ENCODE assay signal across 8 mouse cellular contexts in the genomic region with DNA sequence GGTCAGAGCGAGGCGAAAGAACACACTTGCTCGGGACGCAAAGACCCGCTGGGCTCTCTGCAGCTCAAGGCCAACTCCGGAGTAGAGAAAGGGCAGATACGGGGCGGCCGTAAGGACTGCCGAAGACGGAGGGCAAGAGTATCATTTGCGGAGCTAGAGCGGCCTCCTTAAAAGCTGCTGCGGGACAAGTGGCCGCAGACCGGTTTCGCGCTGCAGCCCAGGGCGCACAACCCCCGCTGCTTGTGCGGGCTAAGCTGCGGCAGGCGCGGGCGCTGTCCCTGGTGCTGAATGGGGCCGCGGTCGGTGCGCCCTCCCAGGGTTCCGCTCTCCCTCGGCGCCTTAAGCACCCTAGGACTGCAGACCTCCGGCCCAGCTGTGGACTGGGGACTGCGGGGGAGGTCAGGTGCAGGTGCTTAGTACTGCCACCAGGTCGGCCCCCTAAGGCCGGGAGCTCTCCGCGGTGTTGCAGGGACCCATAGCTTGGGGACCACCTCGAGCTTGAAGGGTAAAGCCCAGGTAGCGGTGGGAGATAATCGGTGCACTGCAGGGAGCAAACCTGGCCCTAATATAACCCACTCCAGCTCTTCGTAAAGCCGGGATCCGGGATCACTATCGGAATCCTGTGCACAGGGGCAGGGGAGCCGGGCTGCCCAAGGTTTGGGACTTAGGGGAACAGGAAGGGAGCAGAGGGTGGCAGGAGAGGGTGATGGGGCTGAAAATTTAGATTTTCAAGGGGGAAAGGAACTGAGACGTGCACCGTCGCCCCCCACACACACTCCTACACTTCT. TPM values are rescaled to one million over a fixed set of nuclear protein-coding genes. Genes with fewer than 3 reads are reported as not detected.
A peak's percentile ranks its signal among the peaks of the same experiment; 100 is the strongest.
DNase-seq lines count a peak whose midpoint lies in the region; ATAC-seq and TF ChIP-seq lines count a peak whose summit lies in the region.

No protein-coding gene starts in this region.

- peak overlapping the region; percentile 95 for H3K4me2 ChIP-seq in embryonic facial prominence, embryonic 14.5 days (ENCODE audit: low read depth, low read length)
- H3K4me2 ChIP-seq in heart, embryonic 16.5 days (ENCODE audit: low read depth, low read length): peak overlapping the region; percentile 86
- H3K4me2 ChIP-seq in lung, postnatal 0 days (replicated peaks; ENCODE audit: low read depth, low read length): 0 out of 2 replicates have a peak overlapping the region, but pooled peaks have one; percentile 27

- no peak overlapping the region for H3K27ac ChIP-seq in embryonic facial prominence, embryonic 14.5 days (replicated peaks; ENCODE audit: low read depth, low read length)
- no peak overlapping the region for H3K27ac ChIP-seq in heart, embryonic 16.5 days (ENCODE audit: low read length)
- no peak overlapping the region for H3K27ac ChIP-seq in lung, postnatal 0 days (ENCODE audit: low read length)

- H3K4me1 ChIP-seq in embryonic facial prominence, embryonic 14.5 days (ENCODE audit: control insufficient read depth, insufficient read depth, low read length): peaks cover 17% of the 10 kb centered on the region
- peaks cover 17% of the 10 kb centered on the region for H3K4me1 ChIP-seq in heart, embryonic 16.5 days (ENCODE audit: control insufficient read depth, insufficient read depth, low read length)
- 0 out of 2 replicates have a peak, but pooled peaks cover 5% of the 10 kb centered on the region for H3K4me1 ChIP-seq in lung, postnatal 0 days (ENCODE audit: insufficient read depth, low read depth, low read length)

- H3K27me3 ChIP-seq in embryonic facial prominence, embryonic 14.5 days (replicated peaks; ENCODE audit: control insufficient read depth, insufficient read depth, low read length): peaks cover 84% of the 10 kb centered on the region
- peaks cover 58% of the 10 kb centered on the region for H3K27me3 ChIP-seq in heart, embryonic 16.5 days (ENCODE audit: control insufficient read depth, insufficient read depth, low read length)
- peaks cover 46% of the 10 kb centered on the region for H3K27me3 ChIP-seq in lung, postnatal 0 days (replicated peaks; ENCODE audit: insufficient read depth, low read length)

- peak overlapping the region; percentile 49 for H3K4me3 ChIP-seq in embryonic facial prominence, embryonic 14.5 days (ENCODE audit: low read depth, low read length)
- peak overlapping the region; percentile 50 for H3K4me3 ChIP-seq in heart, embryonic 16.5 days (ENCODE audit: low read length)
- H3K4me3 ChIP-seq in lung, postnatal 0 days (ENCODE audit: low read depth, low read length): peak overlapping the region; percentile 20; the same call in 1 of the 2 replicates

- peak; percentile 60; the same call in 1 of the 2 replicates for ATAC-seq in embryonic facial prominence, embryonic 14.5 days (ENCODE audit: low read depth)
- peak; percentile 62 for ATAC-seq in heart, embryonic 16.5 days (replicated peaks; ENCODE audit: extremely low read depth, insufficient read depth, low FRiP score)
- ATAC-seq in lung, postnatal 0 days: peak; percentile 80
- ATAC-seq in inflammation-experienced regulatory T-cells, adult 6 months: no peak

- WGBS in embryonic facial prominence, embryonic 14.5 days: 1% methylated on average over 29 of the region's 49 CpGs
- WGBS in heart, embryonic 16.5 days: under 1% methylated on average over 49 of the region's 49 CpGs
- 1% methylated on average over 46 of the region's 49 CpGs for WGBS in lung, postnatal 0 days

- no peaks in the 10 kb centered on the region for H3K36me3 ChIP-seq in embryonic facial prominence, embryonic 14.5 days (ENCODE audit: control insufficient read depth, insufficient read depth, low read length)
- no peaks in the 10 kb centered on the region for H3K36me3 ChIP-seq in heart, embryonic 16.5 days (ENCODE audit: control insufficient read depth, insufficient read depth)
- H3K36me3 ChIP-seq in lung, postnatal 0 days (ENCODE audit: insufficient read depth, low read length): no peaks in the 10 kb centered on the region

- DNase-seq in ES-CJ7 (ENCODE audit: low read depth, low spot score): peak; percentile 68
- DNase-seq in brain, adult 2 months (ENCODE audit: low read depth, low spot score): peak; percentile 55
- peak; percentile 76 for DNase-seq in embryonic facial prominence, embryonic 14.5 days (ENCODE audit: low spot score)
- peak; percentile 85 for DNase-seq in kidney, postnatal 10 days
- DNase-seq in lung, postnatal 0 days (ENCODE audit: low spot score): peak; percentile 74
- peak; percentile 73 for DNase-seq in ovary, postnatal 36 days (ENCODE audit: low spot score)

- TF ChIP-seq EP300 in lung, postnatal 0 days (IDR thresholded peaks at IDR 0.05): no peak

- peak; percentile 17; the same call in 1 of the 2 replicates for TF ChIP-seq CTCF in lung, postnatal 0 days (IDR thresholded peaks at IDR 0.05)

- H3K9ac ChIP-seq in embryonic facial prominence, embryonic 14.5 days (ENCODE audit: low read depth, low read length): no peak overlapping the region
- no peak overlapping the region for H3K9ac ChIP-seq in heart, embryonic 16.5 days (ENCODE audit: low read length)
- no peak overlapping the region for H3K9ac ChIP-seq in lung, postnatal 0 days (replicated peaks; ENCODE audit: low read depth)

- no peaks in the 10 kb centered on the region for H3K9me3 ChIP-seq in embryonic facial prominence, embryonic 14.5 days (ENCODE audit: control insufficient read depth, low read length)
- H3K9me3 ChIP-seq in heart, embryonic 16.5 days (replicated peaks; ENCODE audit: control insufficient read depth, low read length): no peaks in the 10 kb centered on the region
- no peaks in the 10 kb centered on the region for H3K9me3 ChIP-seq in lung, postnatal 0 days (ENCODE audit: low read length)

RNA-seq across cellular contexts. Expression of gene Prmt8, which starts 1.4 kb away (rescaled TPM):
- polyA plus RNA-seq in embryonic facial prominence, embryonic 14.5 days (2014; fragmentation: Nextera tagmentation; extraction: Ambion mirVana): 1.3 and 1.7 TPM in 2 replicates
- polyA plus RNA-seq in heart, embryonic 16.5 days (2015; fragmentation: Nextera tagmentation; extraction: Ambion mirVana): 0.07 TPM in 1 of 2 replicates, not detected in the other
- polyA plus RNA-seq in lung, postnatal 0 days (2015; fragmentation: Nextera tagmentation; extraction: Ambion mirVana): 0.39 and 0.80 TPM in 2 replicates
- polyA plus RNA-seq in inflammation-experienced regulatory T-cells, adult 6 months (2017; shearing (Covaris generic)): not detected

Comparison
In these comparisons a context has a peak if more than half of its experiments do, and no peak if none do; other contexts are left out.
1. H3K4me2 ChIP-seq: peak in every context shown above with its lines; median percentile 95 in embryonic facial prominence, embryonic 14.5 days; 86 in heart, embryonic 16.5 days; 27 in lung, postnatal 0 days.